Mouse (Mus musculus): ENCODE data around the gene Frmd5. TPM values are rescaled to one million over a fixed set of nuclear protein-coding genes. Genes with fewer than 3 reads are reported as not detected.

The Frmd5 gene
- total RNA-seq, 2 experiments from 2014 or later: 0.33 to 0.38 TPM

- intact Hi-C loops (cut with DNase I; ENCODE audit: low total_unique reads): no loop called here
- DNase-seq: no peak
Observed at GRCm38 (mm10) chr2:121776219-121776618, 30.7 kb downstream of the Frmd5 start.

- DNase-seq: no peak
- intact Hi-C loops (cut with DNase I; ENCODE audit: low total_unique reads): no loop called here
Observed at GRCm38 (mm10) chr2:121764851-121765250, 42.0 kb downstream of the Frmd5 start.

- DNase-seq: no peak
- intact Hi-C loops (cut with DNase I; ENCODE audit: low total_unique reads): no loop called here
Observed at GRCm38 (mm10) chr2:121761861-121762260, 45.0 kb downstream of the Frmd5 start.

DNA sequence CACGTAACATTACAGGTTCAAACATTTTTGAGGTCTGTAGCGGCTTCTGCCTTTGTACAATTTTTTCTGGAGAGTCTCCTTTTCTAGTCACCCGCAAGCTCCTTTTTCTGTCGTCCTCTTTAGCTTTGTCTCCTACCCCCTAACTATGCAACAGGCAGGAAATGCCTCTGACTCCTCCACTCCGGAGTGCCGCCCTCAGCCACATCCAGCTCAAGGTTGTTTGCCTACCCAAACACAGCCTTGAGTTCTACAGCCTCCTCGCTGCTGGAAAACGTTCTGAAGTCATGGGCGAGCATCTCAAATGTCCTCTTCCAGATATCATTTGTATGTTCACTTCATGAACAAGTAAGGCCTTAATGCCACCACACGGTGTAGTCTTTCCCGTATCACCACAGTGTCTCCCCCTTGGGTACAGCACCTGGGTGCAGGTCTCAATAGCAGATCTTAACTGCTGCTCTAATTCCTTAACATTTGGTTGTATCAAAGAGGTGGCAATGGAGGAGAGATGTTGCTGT is 45.5 kb downstream of the Frmd5 start:
- no peak for DNase-seq
- intact Hi-C loops (cut with DNase I; ENCODE audit: low total_unique reads): no loop called here

DNA sequence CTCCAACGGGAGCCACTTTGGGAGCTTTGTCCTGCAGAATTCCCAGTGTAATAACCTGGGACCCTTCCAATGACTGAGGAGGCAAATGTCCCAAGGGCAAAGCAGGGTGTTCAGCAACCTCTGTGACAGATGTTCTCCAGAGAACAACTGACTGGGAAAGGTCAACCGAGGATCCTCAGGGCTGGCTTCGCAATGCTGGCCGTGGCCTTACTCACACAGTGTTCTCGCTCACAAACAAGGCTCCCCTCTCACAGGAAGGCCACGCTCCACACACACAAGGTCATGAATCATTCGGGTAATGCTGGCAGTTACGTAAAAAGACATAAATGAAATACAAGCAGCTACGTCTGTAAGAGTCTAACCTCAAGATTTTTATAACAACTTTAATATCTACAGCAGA is 46.2 kb downstream of the Frmd5 start:
- DNase-seq: no peak
- intact Hi-C loops (cut with DNase I; ENCODE audit: low total_unique reads): no loop called here

- no peak for DNase-seq
- intact Hi-C loops (cut with DNase I; ENCODE audit: low total_unique reads): no loop called here
Observed at GRCm38 (mm10) chr2:121758258-121758657, 48.6 kb downstream of the Frmd5 start.

DNA sequence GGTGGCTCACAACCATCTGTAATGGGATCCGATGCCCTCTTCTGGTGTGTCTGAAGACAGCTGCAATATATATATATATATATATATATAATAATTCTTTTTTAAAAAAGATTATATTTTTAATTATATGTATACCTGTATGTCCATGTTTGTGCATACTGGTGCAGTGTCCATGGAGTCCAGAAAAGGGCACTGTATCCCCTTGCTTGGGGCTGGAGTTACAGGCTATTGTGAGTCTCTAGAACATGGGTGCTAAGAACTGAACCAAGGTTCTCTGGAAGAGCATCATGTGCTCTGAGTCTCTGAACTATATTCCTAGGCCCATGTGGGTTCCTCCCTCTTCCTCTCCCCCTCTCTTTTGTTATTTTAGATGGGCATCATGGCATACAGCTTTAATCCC is 50.6 kb downstream of the Frmd5 start:
- intact Hi-C loops (cut with DNase I; ENCODE audit: low total_unique reads): no loop called here
- DNase-seq: no peak

DNA sequence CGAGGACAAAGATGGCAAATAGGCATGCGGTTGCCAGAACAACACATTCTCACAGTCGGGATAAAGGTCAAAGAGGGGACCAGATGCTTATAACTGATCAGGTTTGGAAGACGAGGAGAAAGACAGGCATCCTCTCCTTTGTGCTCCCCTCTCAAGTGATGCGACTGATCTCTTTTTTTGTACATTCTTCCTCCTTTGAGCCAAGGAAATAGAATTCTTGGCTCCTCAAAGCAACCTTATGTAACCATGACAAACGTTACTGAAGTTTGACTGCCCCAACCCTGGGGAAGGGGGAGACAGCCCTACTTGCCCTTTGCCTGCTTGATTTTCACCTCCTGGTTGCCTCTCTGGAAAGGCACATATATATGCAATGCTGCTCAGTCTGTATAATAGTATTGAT is 51.8 kb downstream of the Frmd5 start:
- no peak for DNase-seq
- intact Hi-C loops (cut with DNase I; ENCODE audit: low total_unique reads): no loop called here

DNA sequence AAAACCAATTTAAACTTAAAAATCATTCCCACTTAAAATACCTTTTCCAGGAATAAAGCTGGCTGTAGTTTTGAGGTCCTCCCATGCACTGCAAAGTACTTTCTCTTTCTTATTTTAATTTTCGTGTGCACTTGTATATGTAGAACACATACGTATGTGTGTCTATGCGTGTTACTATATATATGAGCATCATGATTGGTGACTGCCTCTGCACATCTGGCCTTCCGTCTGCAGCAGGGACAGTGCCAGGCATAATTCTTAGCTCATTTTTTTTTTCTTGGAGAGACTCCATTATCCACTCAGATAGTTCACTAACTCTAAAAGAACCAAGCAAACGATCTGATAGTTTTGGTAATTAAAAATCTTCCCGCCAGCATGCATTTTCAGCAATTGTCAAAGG is 56.8 kb downstream of the Frmd5 start:
- intact Hi-C loops (cut with DNase I; ENCODE audit: low total_unique reads): no loop called here
- no peak for DNase-seq

GRCm38 (mm10) chr2:121741151-121741550 is 65.7 kb downstream of the Frmd5 start:
- intact Hi-C loops (cut with DNase I; ENCODE audit: low total_unique reads): no loop called here
- DNase-seq: no peak

GRCm38 (mm10) chr2:121739410-121739809 is 67.5 kb downstream of the Frmd5 start:
- DNase-seq: no peak
- intact Hi-C loops (cut with DNase I; ENCODE audit: low total_unique reads): no loop called here

DNA sequence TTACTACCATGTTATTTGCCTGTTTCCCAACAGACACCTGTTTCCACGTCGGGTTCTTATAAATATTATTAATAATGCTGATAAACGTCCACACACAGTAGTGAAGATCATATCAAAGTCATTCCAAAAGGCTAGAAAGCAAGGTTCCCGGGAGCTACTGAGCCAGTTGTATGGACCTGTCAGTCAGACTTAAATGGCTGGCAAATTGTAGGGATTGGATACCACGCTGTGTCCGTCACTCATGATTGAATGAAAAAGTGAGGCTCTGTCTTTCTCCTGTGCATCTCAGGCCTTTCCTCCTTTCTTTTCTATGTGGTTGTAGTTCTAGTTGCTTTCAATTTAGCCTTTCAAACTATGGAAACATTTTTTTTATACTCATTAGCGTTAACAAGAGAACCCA is 73.5 kb downstream of the Frmd5 start:
- intact Hi-C loops (cut with DNase I; ENCODE audit: low total_unique reads): no loop called here
- no peak for DNase-seq

- no peak for DNase-seq
- intact Hi-C loops (cut with DNase I; ENCODE audit: low total_unique reads): no loop called here
Observed at GRCm38 (mm10) chr2:121730486-121730885, 76.4 kb downstream of the Frmd5 start.

DNA sequence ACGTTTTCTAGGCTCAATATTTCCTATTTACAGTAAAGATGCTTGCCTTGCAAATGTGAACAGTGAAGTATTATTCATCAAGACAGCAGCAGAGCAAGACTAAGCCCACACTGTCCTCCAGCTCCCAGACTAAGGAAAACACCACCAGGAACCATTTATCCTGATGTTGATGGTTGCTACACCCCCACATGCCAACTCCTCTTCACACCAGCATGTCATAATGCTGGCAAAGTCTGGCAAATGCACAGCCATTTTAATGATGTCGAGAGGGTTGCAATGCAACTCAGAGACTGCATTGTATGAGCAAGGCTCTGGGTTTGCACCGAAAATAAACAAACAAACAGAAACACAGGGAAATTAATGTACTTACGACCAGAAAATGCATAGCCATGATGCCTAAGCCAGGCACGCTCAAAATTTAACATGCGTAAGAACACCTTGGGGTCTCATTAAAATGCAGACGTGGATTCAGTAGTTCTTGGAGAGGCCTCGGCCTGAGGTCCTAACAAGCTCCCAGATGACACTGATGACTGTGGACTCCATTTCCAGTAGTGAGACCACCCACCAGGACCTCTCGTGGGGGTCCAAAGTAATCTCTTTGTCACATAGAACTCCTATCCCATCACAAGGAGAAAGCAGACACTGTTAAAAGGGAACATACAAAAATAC is 77.8 kb downstream of the Frmd5 start:
- intact Hi-C loops (cut with DNase I; ENCODE audit: low total_unique reads): no loop called here
- no peak for DNase-seq

DNA sequence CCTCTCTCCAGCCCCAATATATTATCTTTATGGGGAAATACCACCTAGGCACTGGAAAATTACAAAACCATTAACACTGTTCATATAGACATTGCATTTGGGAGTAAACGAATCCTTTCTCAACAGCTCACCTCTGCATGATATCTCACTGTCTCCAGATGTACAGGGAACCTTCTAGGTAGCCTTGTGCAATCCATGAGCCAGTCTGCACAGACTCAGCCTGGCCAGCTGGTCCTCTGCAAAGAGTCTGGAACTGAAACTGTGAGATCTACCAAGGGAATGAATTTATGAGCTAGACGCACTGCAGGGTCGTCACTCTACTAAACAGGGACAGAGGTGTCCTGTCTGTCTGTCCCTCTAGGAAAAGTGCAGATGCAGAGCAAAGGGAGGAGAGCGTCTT is 82.0 kb downstream of the Frmd5 start:
- intact Hi-C loops (cut with DNase I; ENCODE audit: low total_unique reads): no loop called here
- no peak for DNase-seq

DNA sequence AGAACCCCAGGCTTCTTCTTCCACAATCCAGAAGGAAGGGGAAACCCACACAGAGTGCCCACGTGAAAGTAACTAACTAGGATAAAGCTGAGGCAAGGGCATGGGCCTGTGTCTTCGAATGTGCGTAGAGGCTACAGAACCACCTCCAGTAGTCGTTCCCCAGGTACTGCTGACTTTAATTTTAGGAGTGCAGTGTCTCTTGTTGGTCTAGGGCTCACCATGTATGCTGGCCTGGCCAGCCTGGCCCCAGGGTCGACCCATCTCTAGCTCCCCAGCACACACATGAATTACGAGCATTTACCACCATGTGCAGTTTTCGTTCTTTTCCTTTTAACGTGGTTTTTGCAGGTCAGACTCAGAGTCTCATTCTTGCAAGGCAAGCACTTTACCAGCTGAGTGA is 83.1 kb downstream of the Frmd5 start:
- intact Hi-C loops (cut with DNase I; ENCODE audit: low total_unique reads): no loop called here
- no peak for DNase-seq

GRCm38 (mm10) chr2:121719000-121719399 is 87.9 kb downstream of the Frmd5 start:
- no peak for DNase-seq
- intact Hi-C loops (cut with DNase I; ENCODE audit: low total_unique reads): no loop called here

DNA sequence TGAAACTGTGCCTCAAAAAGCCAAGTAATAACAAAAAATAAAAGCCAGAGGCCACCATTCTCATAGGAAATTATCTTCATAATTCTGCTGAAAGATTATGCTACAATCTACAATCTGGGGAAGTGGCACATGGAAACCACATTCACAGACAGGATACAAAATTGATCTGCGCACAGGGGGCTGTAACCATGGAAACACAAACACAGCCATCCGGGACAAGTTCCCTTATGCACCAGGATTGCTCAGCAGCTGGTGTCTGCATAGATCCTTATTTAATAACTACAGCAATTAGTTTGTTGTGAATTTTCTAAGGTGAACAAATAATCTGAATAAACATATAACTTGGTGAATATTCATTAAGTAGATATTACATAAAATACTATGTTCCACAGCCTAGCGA is 89.8 kb downstream of the Frmd5 start:
- no peak for DNase-seq
- intact Hi-C loops (cut with DNase I; ENCODE audit: low total_unique reads): no loop called here

- intact Hi-C loops (cut with DNase I; ENCODE audit: low total_unique reads): no loop called here
- DNase-seq: no peak
Observed at GRCm38 (mm10) chr2:121713567-121713966, 93.3 kb downstream of the Frmd5 start.

DNA sequence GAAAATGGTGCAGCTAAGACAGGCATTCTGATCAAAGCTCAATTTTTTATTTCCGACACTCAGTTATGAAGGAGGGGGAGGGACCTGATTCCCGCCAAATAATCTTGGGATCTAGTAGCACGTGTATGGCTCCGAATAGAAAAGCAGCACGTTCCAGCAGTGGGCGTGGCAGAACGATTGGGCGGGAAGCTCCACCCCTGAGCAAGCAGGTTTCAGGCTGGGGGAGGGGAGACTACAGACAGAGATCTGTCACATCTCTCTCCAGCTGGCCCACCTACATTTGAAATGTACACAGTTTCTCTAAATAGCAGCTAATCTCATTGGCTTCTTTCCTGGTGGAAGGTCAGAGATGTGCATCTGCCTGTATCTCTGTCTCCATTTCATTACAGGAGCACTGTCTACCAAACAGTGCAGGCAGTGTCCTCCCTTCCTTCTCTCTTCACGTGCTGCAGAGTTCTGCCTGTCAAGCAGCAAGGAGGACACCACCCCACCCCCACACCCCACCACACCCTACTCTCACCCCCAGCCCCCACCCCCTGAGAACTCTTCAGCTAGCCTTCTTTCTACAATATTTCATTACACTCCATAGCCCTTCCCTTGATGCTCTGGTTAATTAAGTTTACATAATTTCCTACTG is 95.0 kb downstream of the Frmd5 start:
- intact Hi-C loops (cut with DNase I; ENCODE audit: low total_unique reads): no loop called here
- no peak for DNase-seq

DNA sequence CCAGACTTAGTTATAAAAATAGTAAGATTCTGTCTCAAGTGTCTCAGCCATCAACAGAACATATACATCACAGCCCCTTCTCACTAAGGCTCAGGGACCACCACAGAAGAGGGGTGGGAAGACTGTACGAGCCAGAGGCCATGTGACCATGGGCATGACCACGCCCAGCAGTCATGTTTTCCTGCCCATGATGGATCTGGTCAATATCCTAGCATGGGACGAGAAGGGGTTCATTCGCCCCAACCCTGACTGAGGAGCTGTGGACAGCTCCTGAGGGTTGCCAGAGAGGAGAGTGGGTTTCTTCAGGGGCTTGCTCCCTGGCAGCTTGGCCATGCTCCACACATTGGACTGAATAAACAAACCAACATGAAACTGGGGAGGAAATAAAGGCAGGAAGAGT is 97.8 kb downstream of the Frmd5 start:
- DNase-seq: no peak
- intact Hi-C loops (cut with DNase I; ENCODE audit: low total_unique reads): no loop called here

Data from gastrocnemius, postnatal 14 days (tissue).